Mouse (Mus musculus) ES-Bruce4 (cell line): ENCODE data around the gene Tatdn3. TPM values are rescaled to one million over a fixed set of nuclear protein-coding genes. Genes with fewer than 3 reads are reported as not detected.
A peak's percentile ranks its signal among the peaks of the same experiment; 100 is the strongest.
"Not testable (repeated sequence)": the region's sequence is repeated elsewhere in the genome, so short reads cannot be mapped to it uniquely, and the experiment has no call there.

Source experiments
- H3K27ac ChIP-seq: 2 replicates; pipeline ENCODE4 v1.5.1; 2012; ENCODE audit warnings: low read length, inconsistent platforms; ENCODE audit not compliant: insufficient read depth
- H3K27me3 ChIP-seq: 2 replicates; pipeline ENCODE4 v1.6.1; 2012; ENCODE audit warnings: mild to moderate bottlenecking, low read length, inconsistent platforms; ENCODE audit not compliant: control insufficient read depth, poor library complexity, insufficient read depth, severe bottlenecking
- H3K36me3 ChIP-seq: 2 replicates; pipeline ENCODE4 v1.6.1; 2012; ENCODE audit warnings: inconsistent platforms, mild to moderate bottlenecking, low read length, moderate library complexity; ENCODE audit not compliant: control insufficient read depth, poor library complexity, insufficient read depth, severe bottlenecking
- H3K4me1 ChIP-seq: one replicate; pipeline ENCODE4 v1.8.1; 2011; ENCODE audit warnings: low read length; ENCODE audit not compliant: control insufficient read depth, insufficient read depth
- H3K4me3 ChIP-seq: 2 replicates; pipeline ENCODE4 v1.5.1; 2011; ENCODE audit warnings: low read depth, mild to moderate bottlenecking, low read length
- H3K9ac ChIP-seq: 2 replicates; pipeline ENCODE4 v1.6.1; 2012; ENCODE audit warnings: low read depth, mild to moderate bottlenecking, inconsistent platforms; ENCODE audit not compliant: poor library complexity, severe bottlenecking
- H3K9me3 ChIP-seq: replicated peaks from 2 replicates; pipeline ENCODE4 v1.6.1; 2012; ENCODE audit warnings: mild to moderate bottlenecking, low read length, inconsistent platforms; ENCODE audit not compliant: control insufficient read depth, poor library complexity, insufficient read depth, severe bottlenecking
- CTCF ChIP-seq: IDR thresholded peaks from one replicate; pipeline ENCODE4 v1.8.1; 2011; ENCODE audit warnings: low read depth, low read length
- EP300 ChIP-seq: IDR thresholded peaks from 2 replicates; pipeline ENCODE4 v1.6.1; 2011; ENCODE audit warnings: low read depth, low read length; ENCODE audit not compliant: insufficient read depth
- POLR2A ChIP-seq: IDR thresholded peaks from one replicate; pipeline ENCODE4 v1.8.1; 2011; ENCODE audit warnings: low read length; ENCODE audit not compliant: insufficient read depth
- polyA plus RNA-seq: library from polyadenylated mRNA; stranded (reverse); fragments of >200 nt; gene quantifications from 2 replicates; pipeline ENCODE4 v1.2.4, GENCODE M21; 2011; ENCODE audit warnings: low read depth; ENCODE audit not compliant: missing spikeins, insufficient read depth, insufficient read length

Tatdn3 gene
- polyA plus RNA-seq, 1 experiment = 12.0 TPM

GRCm38 (mm10) chr1:191025016-191026012 is 37.4 kb downstream of the Tatdn3 start:
- Histone ChIP-seq H3K9ac (peak overlapping the region; percentile 56), H3K27ac (no peak overlapping the region), H3K4me3 (peak overlapping the region; percentile 79), H3K4me1 (no peaks in the 10 kb centered on the region), H3K36me3 (0 out of 2 replicates have a peak, but pooled peaks cover 2% of the 10 kb centered on the region), H3K9me3 (no peaks in the 10 kb centered on the region), H3K27me3 (no peaks in the 10 kb centered on the region)
- no peak for TF ChIP-seq POLR2A
- TF ChIP-seq EP300 = no peak
- no peak for TF ChIP-seq CTCF

- H3K9me3 ChIP-seq, H3K36me3 ChIP-seq, H3K27me3 ChIP-seq, H3K4me1 ChIP-seq, H3K27ac ChIP-seq, H3K9ac ChIP-seq, H3K4me3 ChIP-seq: not testable (repeated sequence)
Observed at GRCm38 (mm10) chr1:191023806-191024205, 38.9 kb downstream of the Tatdn3 start.

GRCm38 (mm10) chr1:191023140-191023539 is 39.6 kb downstream of the Tatdn3 start:
- TF ChIP-seq POLR2A = no peak
- no peak for TF ChIP-seq EP300
- no peak for TF ChIP-seq CTCF
- Histone ChIP-seq H3K27ac (no peak overlapping the region), H3K36me3 (0 out of 2 replicates have a peak, but pooled peaks cover 2% of the 10 kb centered on the region), H3K4me1 (no peaks in the 10 kb centered on the region), H3K27me3 (no peaks in the 10 kb centered on the region), H3K9ac (no peak overlapping the region), H3K9me3 (no peaks in the 10 kb centered on the region), H3K4me3 (no peak overlapping the region)

- no peak overlapping the region for H3K27ac ChIP-seq
- H3K9ac ChIP-seq = no peak overlapping the region
- H3K4me1 ChIP-seq = no peaks in the 10 kb centered on the region
- H3K27me3 ChIP-seq = no peaks in the 10 kb centered on the region
- H3K36me3 ChIP-seq = 0 out of 2 replicates have a peak, but pooled peaks cover 2% of the 10 kb centered on the region
- no peaks in the 10 kb centered on the region for H3K9me3 ChIP-seq
- TF ChIP-seq POLR2A = no peak
- TF ChIP-seq CTCF = no peak
- no peak for TF ChIP-seq EP300
- H3K4me3 ChIP-seq = no peak overlapping the region
Observed at GRCm38 (mm10) chr1:191021016-191021415, 41.7 kb downstream of the Tatdn3 start.

- Histone ChIP-seq H3K36me3 (0 out of 2 replicates have a peak, but pooled peaks cover 2% of the 10 kb centered on the region), H3K9me3 (no peaks in the 10 kb centered on the region), H3K27me3 (no peaks in the 10 kb centered on the region), H3K4me3 (no peak overlapping the region), H3K27ac (no peak overlapping the region), H3K4me1 (no peaks in the 10 kb centered on the region), H3K9ac (no peak overlapping the region)
- TF ChIP-seq CTCF = no peak
- TF ChIP-seq EP300 = no peak
- TF ChIP-seq POLR2A = no peak
Observed at GRCm38 (mm10) chr1:191020217-191020924, 42.4 kb downstream of the Tatdn3 start.

GRCm38 (mm10) chr1:191019803-191020202 is 42.9 kb downstream of the Tatdn3 start:
- H3K36me3 ChIP-seq = 0 out of 2 replicates have a peak, but pooled peaks cover 2% of the 10 kb centered on the region

More at GRCm38 (mm10) chr1:191019803-191020202, 42.9 kb downstream of the Tatdn3 start:
- no peak for TF ChIP-seq EP300
- no peak for TF ChIP-seq CTCF
- Histone ChIP-seq H3K4me3 (no peak overlapping the region), H3K9me3 (no peaks in the 10 kb centered on the region), H3K4me1 (no peaks in the 10 kb centered on the region), H3K27me3 (no peaks in the 10 kb centered on the region), H3K9ac (no peak overlapping the region), H3K27ac (no peak overlapping the region)
